Mouse (Mus musculus) MN1 (cell line): ENCODE measurements at regions not wholly inside any gene's neighbourhood (a gene's known extent, or its start where the extent isn't known, plus 50 kb on each side); places are given as distances from the start of the nearest gene placed in this dataset.

Experiments
- DNase-seq: peaks from one replicate; pipeline ENCODE4 v3.0.0-alpha.2; 2016; ENCODE audit warnings: low spot score

GRCm38 (mm10) chr1:183504103-183504841 lies 86.3 kb downstream of the Hhipl2 start:
- no peak for DNase-seq

GRCm38 (mm10) chr1:183507893-183508292 lies 89.9 kb downstream of the Hhipl2 start:
- no peak for DNase-seq

GRCm38 (mm10) chr1:183510759-183511158 lies 92.7 kb downstream of the Hhipl2 start:
- no peak for DNase-seq

GRCm38 (mm10) chr1:183513876-183514275 lies 95.9 kb downstream of the Hhipl2 start:
- DNase-seq: no peak

- DNase-seq: no peak
Observed at GRCm38 (mm10) chr1:183514281-183514983, 96.4 kb downstream of the Hhipl2 start.

GRCm38 (mm10) chr1:183514984-183515287 lies 96.9 kb downstream of the Hhipl2 start:
- DNase-seq: no peak

GRCm38 (mm10) chr1:183516167-183516566 lies 98.2 kb downstream of the Hhipl2 start:
- no peak for DNase-seq

GRCm38 (mm10) chr1:183517236-183517635 lies 99.2 kb downstream of the Hhipl2 start:
- no peak for DNase-seq

- DNase-seq: peak; percentile 60
Observed at GRCm38 (mm10) chr1:183521569-183521968, 103.6 kb downstream of the Hhipl2 start.

GRCm38 (mm10) chr1:183533386-183533785 lies 115.4 kb downstream of the Hhipl2 start:
- DNase-seq: no peak

GRCm38 (mm10) chr1:183548752-183549387 lies 130.9 kb downstream of the Hhipl2 start:
- no peak for DNase-seq

- DNase-seq: no peak
Observed at GRCm38 (mm10) chr1:183552617-183553016, 134.6 kb downstream of the Hhipl2 start.

- DNase-seq: no peak
Observed at GRCm38 (mm10) chr1:183553219-183553618, 135.2 kb downstream of the Hhipl2 start.

GRCm38 (mm10) chr1:183562853-183563252 lies 144.8 kb downstream of the Hhipl2 start:
- no peak for DNase-seq

- DNase-seq: peak; percentile 14
Observed at GRCm38 (mm10) chr1:183573621-183574585, 155.9 kb downstream of the Hhipl2 start.

GRCm38 (mm10) chr1:183584861-183585260 lies 166.8 kb downstream of the Hhipl2 start:
- peak; percentile 64 for DNase-seq

- peak; percentile 22 for DNase-seq
Observed at GRCm38 (mm10) chr1:183586406-183586805, 168.4 kb downstream of the Hhipl2 start.

- no peak for DNase-seq
Observed at GRCm38 (mm10) chr1:183595306-183595705, 177.3 kb downstream of the Hhipl2 start.

GRCm38 (mm10) chr1:183600466-183600865 lies 182.5 kb downstream of the Hhipl2 start:
- no peak for DNase-seq

- no peak for DNase-seq
Observed at GRCm38 (mm10) chr1:183611966-183612694, 194.1 kb downstream of the Hhipl2 start.

- no peak for DNase-seq
Observed at GRCm38 (mm10) chr1:183619451-183620059, 201.5 kb downstream of the Hhipl2 start.
